Mouse (Mus musculus) ES-CJ7 (cell line): ENCODE data around the gene Ptprj.
"Not testable (repeated sequence)": the region's sequence is repeated elsewhere in the genome, so short reads cannot be mapped to it uniquely, and the experiment has no call there.

ENCODE experiments used
- DNase-seq: peaks from one replicate; pipeline ENCODE4 v3.0.0; 2011; ENCODE audit warnings: low read depth, low spot score

The Ptprj gene

GRCm38 (mm10) chr2:90577451-90578279, 2.8 kb downstream of the Ptprj start:
- no peak for DNase-seq

- no peak for DNase-seq
Measured at GRCm38 (mm10) chr2:90576936-90577335, 3.5 kb downstream of the Ptprj start.

GRCm38 (mm10) chr2:90576411-90576810, 4.0 kb downstream of the Ptprj start:
- no peak for DNase-seq

GRCm38 (mm10) chr2:90575713-90576112, 4.7 kb downstream of the Ptprj start:
- DNase-seq, result no peak

- DNase-seq, result no peak
Measured at GRCm38 (mm10) chr2:90575116-90575515, 5.3 kb downstream of the Ptprj start.

GRCm38 (mm10) chr2:90574536-90574935, 5.9 kb downstream of the Ptprj start:
- no peak for DNase-seq

GRCm38 (mm10) chr2:90573640-90574526, 6.6 kb downstream of the Ptprj start:
- no peak for DNase-seq

GRCm38 (mm10) chr2:90572126-90572525, 8.3 kb downstream of the Ptprj start:
- DNase-seq, result no peak

- not testable (repeated sequence) for DNase-seq
Measured at GRCm38 (mm10) chr2:90571399-90571798, 9.0 kb downstream of the Ptprj start.

- DNase-seq, result no peak
Measured at GRCm38 (mm10) chr2:90570871-90571270, 9.6 kb downstream of the Ptprj start.

- no peak for DNase-seq
Measured at GRCm38 (mm10) chr2:90570216-90570615, 10.2 kb downstream of the Ptprj start.

GRCm38 (mm10) chr2:90568961-90569481, 11.4 kb downstream of the Ptprj start:
- DNase-seq, result no peak

- no peak for DNase-seq
Measured at GRCm38 (mm10) chr2:90568091-90568490, 12.4 kb downstream of the Ptprj start.

- no peak for DNase-seq
Measured at GRCm38 (mm10) chr2:90566773-90567528, 13.5 kb downstream of the Ptprj start.

GRCm38 (mm10) chr2:90566046-90566445, 14.4 kb downstream of the Ptprj start:
- no peak for DNase-seq

GRCm38 (mm10) chr2:90565192-90565929, 15.1 kb downstream of the Ptprj start:
- no peak for DNase-seq

GRCm38 (mm10) chr2:90564552-90564951, 15.9 kb downstream of the Ptprj start:
- DNase-seq, result no peak

GRCm38 (mm10) chr2:90563171-90563570, 17.3 kb downstream of the Ptprj start:
- DNase-seq, result no peak

- DNase-seq, result peak; percentile 70
Measured at GRCm38 (mm10) chr2:90562126-90562670, 18.2 kb downstream of the Ptprj start.

- DNase-seq, result peak; percentile 51
Measured at GRCm38 (mm10) chr2:90560197-90560843, 20.1 kb downstream of the Ptprj start.
